Mouse (Mus musculus) heart, postnatal 0 days (tissue): ENCODE measurements around the gene Acvr1b. TPM values are rescaled to one million over a fixed set of nuclear protein-coding genes. Genes with fewer than 3 reads are reported as not detected.

Experiments used
- ATAC-seq: fragments of 200-750 bp; cut with Nextera tagmentation; 2 replicates; pipeline ENCODE4 v1.8.0; 2017; ENCODE audit warnings: low read depth, moderate number of reproducible peaks, moderate library complexity; ENCODE audit not compliant: insufficient read depth
- DNase-seq: peaks from one replicate; pipeline ENCODE4 v3.0.0-alpha.2; 2016; ENCODE audit warnings: low spot score
- H3K27ac ChIP-seq: fragments of 300-500 bp; sonication (generic); 2 replicates; pipeline ENCODE4 v1.5.1; 2014; ENCODE audit warnings: low read depth, mild to moderate bottlenecking
- H3K27me3 ChIP-seq: fragments of 300-500 bp; sonication (generic); 2 replicates; pipeline ENCODE4 v1.6.1; 2014; ENCODE audit warnings: low read length, mixed read lengths; ENCODE audit not compliant: control insufficient read depth, insufficient read depth
- H3K36me3 ChIP-seq: fragments of 300-500 bp; sonication (generic); replicated peaks from 2 replicates; pipeline ENCODE4 v1.6.1; 2014; ENCODE audit warnings: low read length, mixed read lengths; ENCODE audit not compliant: control insufficient read depth, insufficient read depth
- H3K4me1 ChIP-seq: fragments of 300-500 bp; sonication (generic); 2 replicates; pipeline ENCODE4 v1.6.1; 2014; ENCODE audit warnings: antibody characterized with exemption; ENCODE audit not compliant: control insufficient read depth, insufficient read depth
- H3K4me2 ChIP-seq: fragments of 300-500 bp; sonication (generic); 2 replicates; pipeline ENCODE4 v1.6.1; 2014; ENCODE audit warnings: low read depth, mild to moderate bottlenecking, low read length, moderate library complexity
- H3K4me3 ChIP-seq: fragments of 300-500 bp; sonication (generic); 2 replicates; pipeline ENCODE4 v1.5.1; 2014; ENCODE audit warnings: low read depth, low read length
- H3K9ac ChIP-seq: fragments of 300-500 bp; sonication (generic); replicated peaks from 2 replicates; pipeline ENCODE4 v1.6.1; 2014; ENCODE audit warnings: low read depth, low read length, mixed read lengths
- H3K9me3 ChIP-seq: fragments of 300-500 bp; sonication (generic); replicated peaks from 2 replicates; pipeline ENCODE4 v1.6.1; 2016; ENCODE audit warnings: low read length; ENCODE audit not compliant: control insufficient read depth
- CTCF ChIP-seq: IDR thresholded peaks from 2 replicates; pipeline ENCODE4 v1.5.1; 2016; ENCODE audit warnings: antibody characterized with exemption, control low read depth, low read depth
- EP300 ChIP-seq: IDR thresholded peaks from 2 replicates; pipeline ENCODE4 v1.6.1; 2016; ENCODE audit warnings: antibody characterized with exemption, low read depth
- WGBS: fragments of 180-500 bp; shearing (Covaris S2); extraction: QIAGEN DNeasy Blood & Tissue Kit; methylation state at CpG from one replicate; pipeline ENCODE4 v1.1.7; 2014; 5-methylcytosine and 5-hydroxymethylcytosine counted together
- polyA plus RNA-seq: library from polyadenylated mRNA; unstranded; fragments of >200 nt; fragmentation: Nextera tagmentation; extraction: Ambion mirVana; gene quantifications from 2 replicates; pipeline ENCODE4 v1.2.1, GENCODE M21; 2015
- total RNA-seq: library from RNA; depleted of rRNA; stranded (reverse); fragments of >200 nt; gene quantifications from 2 replicates; pipeline ENCODE4 v1.2.3, GENCODE M21; 2014; ENCODE audit warnings: low replicate concordance; rRNA removed

Gene Acvr1b
- total RNA-seq (22.3 and 25.9 TPM in 2 replicates), polyA plus RNA-seq (5.2 and 5.8 TPM in 2 replicates)

GRCm38 (mm10) chr15:101173421-101174211 is at the start of gene Acvr1b:
Acvr1b (plus strand) TSS chr15:101174067.
- no peaks in the 10 kb centered on the region for H3K9me3 ChIP-seq
- peak within 1 kb of the TSS; percentile 97 for H3K4me3 ChIP-seq
- TF ChIP-seq EP300 (no peak), CTCF (no peak)
- peaks cover 38% of the 10 kb centered on the region for H3K4me1 ChIP-seq
- H3K27me3 ChIP-seq, result no peaks in the 10 kb centered on the region
- peak within 1 kb of the TSS; percentile 83 for H3K4me2 ChIP-seq
- ATAC-seq (peak; percentile 91), DNase-seq (peak; percentile 87)
- 1% methylated on average over 27 of the region's 87 CpGs for WGBS
- H3K27ac ChIP-seq, result peak within 1 kb of the TSS; percentile 90
- H3K36me3 ChIP-seq, result no peaks in the 10 kb centered on the region
- peak within 1 kb of the TSS; percentile 96 for H3K9ac ChIP-seq

DNA sequence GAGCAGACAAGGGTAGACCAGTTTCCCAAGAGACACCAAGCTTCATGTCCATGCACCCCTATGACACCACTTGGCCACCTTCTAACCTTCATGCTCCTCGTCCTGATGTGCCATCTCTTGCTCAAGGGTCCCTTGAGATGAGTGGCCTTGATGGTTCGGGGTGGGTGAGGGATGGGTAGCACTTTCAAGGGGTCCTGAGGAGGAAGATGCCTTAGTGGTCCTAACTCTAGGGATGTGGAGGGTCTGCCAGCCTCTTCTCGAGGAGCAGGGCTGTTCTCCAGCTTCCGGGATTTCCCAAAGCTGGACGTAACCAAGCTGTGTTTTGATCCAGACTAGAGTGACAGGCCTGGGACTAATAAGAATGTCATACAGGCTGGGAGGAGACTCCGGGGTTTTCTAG is 48.3 kb upstream of the Acvr1b start:
- no peak overlapping the region for H3K4me2 ChIP-seq
- H3K4me3 ChIP-seq, result no peak overlapping the region
- ATAC-seq (no peak), DNase-seq (no peak)
- H3K36me3 ChIP-seq, result no peaks in the 10 kb centered on the region
- TF ChIP-seq EP300 (no peak), CTCF (no peak)
- peaks cover 25% of the 10 kb centered on the region; the same call in 1 of the 2 replicates for H3K27me3 ChIP-seq
- H3K4me1 ChIP-seq, result peaks cover 16% of the 10 kb centered on the region
- 74% methylated on average over 6 of the region's 6 CpGs for WGBS
- no peak overlapping the region for H3K9ac ChIP-seq
- H3K9me3 ChIP-seq, result no peaks in the 10 kb centered on the region
- no peak overlapping the region for H3K27ac ChIP-seq

GRCm38 (mm10) chr15:101126876-101127544 is 46.9 kb upstream of the Acvr1b start:
- Histone ChIP-seq H3K36me3 (no peaks in the 10 kb centered on the region), H3K9ac (no peak overlapping the region), H3K27me3 (peaks cover 31% of the 10 kb centered on the region), H3K9me3 (no peaks in the 10 kb centered on the region), H3K4me1 (peaks cover 26% of the 10 kb centered on the region), H3K4me2 (no peak overlapping the region), H3K4me3 (no peak overlapping the region), H3K27ac (peak overlapping the region; percentile 65)
- WGBS, result 56% methylated on average over 12 of the region's 12 CpGs
- no peak for DNase-seq
- no peak for TF ChIP-seq EP300
- TF ChIP-seq CTCF, result no peak
- peak; percentile 56 for ATAC-seq

DNA sequence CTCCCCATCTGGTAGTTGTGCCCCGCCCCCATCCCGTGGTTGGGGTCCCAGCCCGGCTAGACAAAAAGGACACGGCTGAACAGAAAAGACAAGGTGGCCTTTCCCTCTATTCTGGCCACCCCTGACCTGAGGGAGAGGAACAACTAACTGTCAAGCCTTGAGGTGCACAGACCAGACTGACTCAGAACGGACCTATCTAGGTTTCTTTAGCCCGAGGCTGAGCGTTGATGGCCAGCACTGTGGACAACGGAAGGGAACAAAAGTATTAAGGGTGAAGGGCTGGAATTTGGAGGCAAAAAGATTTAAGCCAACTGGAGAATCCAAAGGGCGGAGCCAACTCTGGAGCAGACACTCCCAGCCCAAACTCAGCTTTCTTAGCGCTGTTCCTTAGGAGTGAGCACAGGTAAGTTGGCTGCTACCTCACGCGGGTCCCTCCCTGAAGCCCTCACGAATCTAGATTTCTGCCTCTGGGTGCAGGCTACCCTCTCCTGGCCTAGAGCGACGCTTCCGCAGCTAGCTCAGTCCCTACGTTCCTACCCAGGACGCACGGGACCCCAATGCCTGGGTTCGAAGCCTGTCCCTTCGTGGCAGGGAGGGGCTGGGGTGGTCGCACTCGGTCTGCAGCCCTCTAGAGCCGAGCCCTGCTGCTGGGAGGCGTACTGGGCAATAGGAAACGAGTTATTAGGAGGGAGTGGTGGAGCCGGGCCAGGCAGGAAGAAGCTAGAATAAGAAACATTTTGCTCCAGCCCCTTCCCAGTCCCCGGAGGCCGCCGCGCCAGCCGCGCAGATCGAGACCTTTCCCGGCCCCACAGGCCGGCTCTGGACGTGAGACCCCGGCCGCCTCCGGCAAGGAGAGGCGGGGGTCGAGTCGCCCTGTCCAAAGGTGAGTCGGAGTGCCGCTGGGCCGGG is 45.4 kb upstream of the Acvr1b start, which contains the start of gene Acvrl1:
Gene Acvrl1 (plus strand): TSS at position 342 of the 909 bp plus-strand sequence.
- peak within 1 kb of the TSS; percentile 70 for H3K27ac ChIP-seq
- no peaks in the 10 kb centered on the region for H3K9me3 ChIP-seq
- H3K27me3 ChIP-seq, result peaks cover 35% of the 10 kb centered on the region
- peak within 1 kb of the TSS; percentile 77 for H3K4me2 ChIP-seq
- no peaks in the 10 kb centered on the region for H3K36me3 ChIP-seq
- H3K4me3 ChIP-seq, result peak within 1 kb of the TSS; percentile 65
- no peak for TF ChIP-seq EP300
- TF ChIP-seq CTCF, result no peak
- peak within 1 kb of the TSS; percentile 68 for H3K9ac ChIP-seq
- DNase-seq (no peak), ATAC-seq (peak; percentile 23; the same call in 1 of the 2 replicates)
- peaks cover 20% of the 10 kb centered on the region for H3K4me1 ChIP-seq
- WGBS, result 7% methylated on average over 46 of the region's 46 CpGs

GRCm38 (mm10) chr15:101129412-101129811 is 44.5 kb upstream of the Acvr1b start:
- no peak for DNase-seq
- ATAC-seq, result no peak
- WGBS, result 16% methylated on average over 5 of the region's 5 CpGs
- H3K27ac ChIP-seq, result no peak overlapping the region
- H3K4me2 ChIP-seq, result peak overlapping the region; percentile 77
- no peak for TF ChIP-seq EP300
- TF ChIP-seq CTCF, result no peak
- peak overlapping the region; percentile 65 for H3K4me3 ChIP-seq
- H3K9ac ChIP-seq, result peak overlapping the region; percentile 68
- H3K27me3 ChIP-seq, result peaks cover 35% of the 10 kb centered on the region
- peaks cover 20% of the 10 kb centered on the region for H3K4me1 ChIP-seq
- no peaks in the 10 kb centered on the region for H3K36me3 ChIP-seq
- no peaks in the 10 kb centered on the region for H3K9me3 ChIP-seq
